Mouse (Mus musculus) heart, adult 2 months (tissue): Measurements from ENCODE around the gene Mprip. TPM values are rescaled to one million over a fixed set of nuclear protein-coding genes. Genes with fewer than 3 reads are reported as not detected.

ENCODE experiments used
- DNase-seq, 2 experiments: peaks; one replicate each; pipeline ENCODE4 v3.0.0; 2021
- H3K27ac ChIP-seq: fragments of 200-600 bp; 2 replicates; pipeline ENCODE4 v1.8.1; 2022
- H3K27me3 ChIP-seq: fragments of 200-500 bp; 2 replicates; pipeline ENCODE4 v1.6.1; 2012; ENCODE audit warnings: mild to moderate bottlenecking, low read length, inconsistent platforms, mixed read lengths; ENCODE audit not compliant: control insufficient read depth, insufficient read depth
- H3K36me3 ChIP-seq: fragments of 200-500 bp; 2 replicates; pipeline ENCODE4 v1.6.1; 2012; ENCODE audit warnings: low read length, inconsistent platforms; ENCODE audit not compliant: control insufficient read depth, insufficient read depth
- H3K4me1 ChIP-seq: fragments of 200-500 bp; 2 replicates; pipeline ENCODE4 v1.6.1; 2011; ENCODE audit warnings: low read length; ENCODE audit not compliant: control insufficient read depth, insufficient read depth
- H3K4me3 ChIP-seq: fragments of 200-600 bp; 2 replicates; pipeline ENCODE4 v1.8.1; 2022
- H3K79me2 ChIP-seq: fragments of 200-500 bp; replicated peaks from 2 replicates; pipeline ENCODE4 v1.6.1; 2012; ENCODE audit warnings: mild to moderate bottlenecking, inconsistent platforms, low read length, moderate library complexity, mixed read lengths; ENCODE audit not compliant: control insufficient read depth, insufficient read depth
- H3K9ac ChIP-seq: fragments of 200-500 bp; 2 replicates; pipeline ENCODE4 v1.6.1; 2012; ENCODE audit warnings: low read depth, mild to moderate bottlenecking, control low read depth, inconsistent platforms, low read length, mixed read lengths
- CTCF ChIP-seq: fragments of 200-600 bp; IDR thresholded peaks from 2 replicates; pipeline ENCODE4 v1.8.1; 2022; ENCODE audit warnings: antibody characterized with exemption, mild to moderate bottlenecking, moderate library complexity
- EP300 ChIP-seq: fragments of 200-500 bp; IDR thresholded peaks from 2 replicates; pipeline ENCODE4 v1.6.1; 2011; ENCODE audit warnings: low read depth, low read length, control low read depth; ENCODE audit not compliant: insufficient read depth
- POLR2A ChIP-seq: fragments of 200-500 bp; IDR thresholded peaks from 2 replicates; pipeline ENCODE4 v1.6.1; 2011; ENCODE audit warnings: mild to moderate bottlenecking, low read depth, low read length, control low read depth; ENCODE audit not compliant: insufficient read depth
- WGBS: fragments of 180-500 bp; shearing (Covaris S2); methylation state at CpG from one replicate; pipeline ENCODE4 v1.1.7; 2018; 5-methylcytosine and 5-hydroxymethylcytosine counted together
- intact Hi-C: fragments of 180-260 bp; cut with DNase I; formaldehyde crosslinking; loops from one replicate; pipeline ENCODE4 v1.15.1; 2025
- polyA plus RNA-seq: library from polyadenylated mRNA; depleted of rRNA; stranded (reverse); fragments of >200 nt; gene quantifications from 2 replicates; pipeline ENCODE4 v1.2.3, GENCODE M21; 2012
- total RNA-seq, 2 experiments: library from RNA; stranded (reverse); gene quantifications; 2 replicates each; pipeline ENCODE4 v1.2.3; 2021

Mprip gene
- total and polyA plus RNA-seq, 3 experiments, result 77.1 to 142 (median 132) TPM

DNA sequence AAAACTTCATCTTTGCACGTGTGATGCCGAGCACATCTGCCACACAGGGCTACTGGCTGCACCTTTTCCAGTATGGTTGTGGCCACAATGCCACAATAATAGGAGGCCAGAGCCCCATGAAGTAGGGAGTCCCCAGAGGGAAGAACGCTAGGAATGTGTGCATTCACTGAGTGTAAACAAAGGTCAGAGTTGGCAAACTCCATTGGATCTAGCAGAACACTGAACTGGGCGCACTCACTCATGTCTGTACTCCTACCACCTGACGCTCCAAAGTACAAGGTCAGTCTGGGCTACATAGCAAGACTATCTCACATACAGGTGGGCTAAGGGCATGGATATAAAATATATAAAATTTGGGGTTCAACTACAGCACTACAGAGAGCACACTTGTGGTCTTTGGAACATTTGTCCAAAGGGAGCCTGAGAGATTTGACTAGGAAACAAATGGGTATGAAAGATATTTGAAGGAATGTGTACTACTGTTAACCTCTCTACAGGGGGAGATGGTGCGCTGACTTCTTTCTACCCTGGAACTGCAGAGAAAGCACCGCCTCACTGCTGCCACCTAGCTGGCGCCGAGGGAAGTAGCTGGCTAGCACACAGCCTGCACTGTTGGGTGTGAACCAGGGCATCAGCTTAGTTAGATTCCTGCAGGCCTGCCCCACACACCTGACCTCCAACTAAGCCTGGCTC lies 117.2 kb downstream of the Mprip start:
- Histone ChIP-seq H3K27me3 (no peaks in the 10 kb centered on the region), H3K36me3 (peaks cover under 1% of the 10 kb centered on the region), H3K4me3 (no peak overlapping the region), H3K9ac (no peak overlapping the region), H3K79me2 (no peaks in the 10 kb centered on the region), H3K4me1 (peaks cover 5% of the 10 kb centered on the region; the same call in 1 of the 2 replicates), H3K27ac (no peak overlapping the region)
- TF ChIP-seq CTCF (no peak; the same call in 1 of the 2 replicates), EP300 (no peak), POLR2A (no peak)
- intact Hi-C loops, result loop anchor here (2.0 kb wide), 1 partner anchor 154 kb away; no protein-coding TSS in a partner anchor
- peak; percentile 68 to 82 for DNase-seq
- 60% methylated on average over 9 of the region's 9 CpGs for WGBS

DNA sequence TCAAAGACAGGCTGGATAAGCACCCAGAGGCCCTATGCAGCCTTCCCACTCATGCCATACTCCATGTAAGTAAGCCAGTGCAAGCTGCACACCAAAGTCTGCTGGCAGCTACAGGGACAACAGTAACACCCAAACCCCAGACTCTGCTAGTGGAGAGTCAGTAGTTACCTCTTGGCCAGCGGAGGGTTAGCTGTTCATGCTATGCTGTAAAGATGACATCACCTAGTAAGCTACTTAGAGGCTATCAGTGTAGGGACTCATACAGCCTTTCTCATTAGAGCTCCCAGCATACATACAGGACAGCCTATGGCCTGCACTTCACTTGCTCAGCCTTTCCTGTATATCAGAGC lies 117.7 kb downstream of the Mprip start:
- Histone ChIP-seq H3K79me2 (no peaks in the 10 kb centered on the region), H3K27ac (no peak overlapping the region), H3K4me3 (no peak overlapping the region), H3K4me1 (peaks cover 4% of the 10 kb centered on the region; the same call in 1 of the 2 replicates), H3K9ac (no peak overlapping the region), H3K36me3 (no peaks in the 10 kb centered on the region; the same call in 1 of the 2 replicates), H3K27me3 (no peaks in the 10 kb centered on the region)
- no peak for TF ChIP-seq CTCF
- TF ChIP-seq EP300, result no peak
- no peak for TF ChIP-seq POLR2A
- no peak for DNase-seq
- 71% methylated on average over 1 of the region's 1 CpGs for WGBS
- intact Hi-C loops, result loop anchor here (2.0 kb wide), 1 partner anchor 154 kb away; no protein-coding TSS in a partner anchor

DNA sequence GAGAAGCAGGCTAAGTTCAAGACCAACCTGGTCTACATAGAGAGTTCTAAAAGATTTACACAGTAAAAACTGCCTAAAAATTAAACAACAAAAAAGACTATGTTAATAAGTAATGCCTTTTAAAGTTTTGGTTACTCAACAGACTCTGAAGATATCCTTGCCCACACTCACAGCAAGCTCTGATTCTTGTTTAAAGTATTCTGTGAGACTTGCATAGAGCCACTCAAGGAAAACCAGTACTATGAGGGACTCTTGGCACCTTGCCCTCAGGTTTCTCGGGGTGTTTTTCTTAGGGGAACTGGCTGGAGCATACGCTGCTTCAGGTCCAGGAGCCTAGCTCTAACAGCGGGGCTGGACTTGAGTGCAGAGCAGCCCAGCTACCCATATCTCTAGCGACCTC lies 118.3 kb downstream of the Mprip start:
- Histone ChIP-seq H3K9ac (no peak overlapping the region), H3K79me2 (no peaks in the 10 kb centered on the region), H3K27me3 (no peaks in the 10 kb centered on the region), H3K36me3 (no peaks in the 10 kb centered on the region), H3K27ac (no peak overlapping the region), H3K4me3 (no peak overlapping the region), H3K4me1 (peaks cover 2% of the 10 kb centered on the region; the same call in 1 of the 2 replicates)
- 66% methylated on average over 4 of the region's 4 CpGs for WGBS
- intact Hi-C loops, result loop anchor here (2.0 kb wide), 1 partner anchor 155 kb away; no protein-coding TSS in a partner anchor
- TF ChIP-seq POLR2A (no peak), CTCF (no peak)
- no peak for DNase-seq

DNA sequence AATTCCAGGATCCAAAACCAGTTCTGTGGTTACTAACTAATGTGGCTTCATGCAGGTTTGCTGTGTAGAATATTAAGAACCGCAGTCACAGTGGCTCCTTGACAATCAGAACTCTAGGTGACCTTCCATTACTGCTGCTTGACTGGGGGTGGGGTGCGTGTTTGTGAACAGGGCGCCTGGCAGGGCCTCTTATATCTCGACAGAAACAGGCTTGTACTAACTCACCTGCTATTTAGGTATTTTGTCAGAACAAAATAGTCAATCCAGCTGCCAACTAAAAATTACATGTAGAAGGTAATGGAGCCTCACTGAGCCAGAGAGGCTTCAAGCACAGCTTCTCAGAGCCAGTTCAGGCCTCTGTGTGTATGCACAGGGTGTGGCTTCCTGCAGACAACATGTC lies 119.1 kb downstream of the Mprip start:
- no peak overlapping the region for H3K4me3 ChIP-seq
- intact Hi-C loops, result no loop called here
- H3K4me1 ChIP-seq, result peaks cover 2% of the 10 kb centered on the region; the same call in 1 of the 2 replicates
- TF ChIP-seq CTCF (no peak), POLR2A (no peak), EP300 (no peak)
- no peak overlapping the region for H3K9ac ChIP-seq
- WGBS, result 55% methylated on average over 4 of the region's 4 CpGs
- no peak overlapping the region; the same call in 1 of the 2 replicates for H3K27ac ChIP-seq
- no peaks in the 10 kb centered on the region for H3K79me2 ChIP-seq
- no peaks in the 10 kb centered on the region for H3K36me3 ChIP-seq
- DNase-seq, result peak in 1 of 2 experiments; percentile 12
- H3K27me3 ChIP-seq, result no peaks in the 10 kb centered on the region

DNA sequence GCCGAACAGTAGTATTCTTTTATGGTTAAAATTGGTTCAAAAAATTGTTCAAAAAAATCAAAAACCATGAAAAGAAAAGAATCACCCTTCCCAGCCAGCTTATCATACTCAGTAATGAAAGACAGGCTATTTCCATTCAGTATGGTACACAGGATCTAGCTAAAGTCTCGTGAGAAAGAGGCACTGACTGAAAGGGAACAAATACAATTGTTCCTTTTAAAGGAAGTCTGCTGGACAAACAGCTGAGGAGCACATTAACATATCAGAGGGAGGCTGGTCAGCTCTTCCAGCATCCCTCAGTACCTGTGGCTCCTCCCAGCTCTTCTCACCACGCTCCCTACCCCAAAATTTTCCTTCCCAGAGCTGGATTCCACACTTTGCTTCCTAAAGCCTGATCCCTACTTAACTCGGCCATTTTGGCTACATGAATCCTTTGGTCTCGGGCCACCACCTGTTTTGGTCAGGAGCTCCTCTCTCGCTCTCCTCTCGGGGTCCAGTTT lies 121.0 kb downstream of the Mprip start:
- no peak overlapping the region for H3K4me3 ChIP-seq
- no peaks in the 10 kb centered on the region for H3K27me3 ChIP-seq
- H3K27ac ChIP-seq, result no peak overlapping the region
- intact Hi-C loops, result no loop called here
- TF ChIP-seq CTCF (no peak), EP300 (no peak), POLR2A (no peak)
- no peak for DNase-seq
- H3K9ac ChIP-seq, result no peak overlapping the region
- no peaks in the 10 kb centered on the region for H3K36me3 ChIP-seq
- WGBS, result 73% methylated on average over 7 of the region's 7 CpGs
- no peaks in the 10 kb centered on the region for H3K79me2 ChIP-seq
- H3K4me1 ChIP-seq, result peaks cover 2% of the 10 kb centered on the region; the same call in 1 of the 2 replicates

DNA sequence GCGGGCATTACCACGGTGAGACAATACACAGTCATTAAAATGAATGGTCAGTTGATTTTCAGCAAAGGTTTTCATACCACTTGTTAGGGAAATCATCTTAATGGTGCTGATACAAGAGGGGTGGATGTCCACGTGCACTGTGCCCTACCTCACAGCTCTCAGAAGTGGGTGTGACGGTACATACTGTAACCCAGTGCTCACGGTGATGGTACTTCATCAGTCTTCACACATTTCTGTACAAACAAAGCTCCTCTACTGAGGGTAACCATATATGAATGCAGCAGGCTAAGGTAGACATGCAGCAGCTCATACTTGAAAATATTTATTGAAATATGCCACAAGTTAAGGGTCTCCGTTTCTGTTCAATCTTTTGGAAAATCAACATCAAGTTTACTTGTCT lies 122.5 kb downstream of the Mprip start:
- no peak for DNase-seq
- TF ChIP-seq CTCF, result no peak
- no peak for TF ChIP-seq EP300
- no peak for TF ChIP-seq POLR2A
- H3K27me3 ChIP-seq, result no peaks in the 10 kb centered on the region
- no peak overlapping the region for H3K27ac ChIP-seq
- no peaks in the 10 kb centered on the region for H3K36me3 ChIP-seq
- WGBS, result 79% methylated on average over 6 of the region's 6 CpGs
- H3K79me2 ChIP-seq, result no peaks in the 10 kb centered on the region
- intact Hi-C loops, result no loop called here
- peaks cover 2% of the 10 kb centered on the region; the same call in 1 of the 2 replicates for H3K4me1 ChIP-seq
- no peak overlapping the region for H3K9ac ChIP-seq
- no peak overlapping the region for H3K4me3 ChIP-seq
